Mouse (Mus musculus) G1E (cell line): ENCODE results near the gene Serinc5.
"Not testable (repeated sequence)": the region's sequence is repeated elsewhere in the genome, so short reads cannot be mapped to it uniquely, and the experiment has no call there.

Experiments used
- CTCF ChIP-seq: IDR thresholded peaks from 2 replicates; pipeline ENCODE4 v1.5.1; 2012; ENCODE audit warnings: low read depth, low read length, inconsistent platforms, mixed read lengths
- GATA1 ChIP-seq: IDR thresholded peaks from 2 replicates; pipeline ENCODE4 v1.6.1; 2012; ENCODE audit warnings: borderline replicate concordance, low read length, inconsistent platforms, mixed read lengths
- GATA2 ChIP-seq: IDR thresholded peaks from 2 replicates; pipeline ENCODE4 v1.6.1; 2012; ENCODE audit warnings: low read depth, low read length, inconsistent platforms, borderline replicate concordance

DNA sequence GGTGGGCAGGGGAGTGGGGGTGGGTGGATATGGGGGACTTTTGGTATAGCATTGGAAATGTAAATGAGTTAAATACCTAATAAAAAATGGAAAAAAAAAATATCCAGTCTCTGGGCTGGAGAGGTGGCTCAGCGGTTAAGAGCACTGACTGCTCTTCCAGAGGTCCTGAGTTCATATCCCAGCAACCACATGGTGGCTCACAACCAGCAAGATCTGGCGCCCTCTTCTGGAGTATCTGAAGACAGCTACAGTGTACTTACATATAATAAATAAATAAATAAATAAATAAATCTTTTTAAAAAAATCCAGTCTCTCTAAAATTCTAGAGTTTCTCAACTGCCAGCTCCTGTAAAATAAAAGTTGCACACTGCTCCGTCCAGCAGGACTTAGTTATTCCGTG, 5.6 kb upstream of the Serinc5 start:
- TF ChIP-seq CTCF, GATA1, GATA2: not testable (repeated sequence)
